Mouse (Mus musculus) hindbrain, embryonic 11.5 days (tissue): ENCODE data around the gene Edn2. TPM values are rescaled to one million over a fixed set of nuclear protein-coding genes. Genes with fewer than 3 reads are reported as not detected.

Experiments
- ATAC-seq: fragments of 200-750 bp; cut with Nextera tagmentation; 2 replicates; pipeline ENCODE4 v1.8.0; 2017; ENCODE audit warnings: mild to moderate bottlenecking, moderate TSS enrichment, moderate library complexity; ENCODE audit not compliant: low FRiP score
- DNase-seq: peaks from one replicate; pipeline ENCODE4 v3.0.0-alpha.2; 2015; ENCODE audit warnings: low spot score
- H3K27ac ChIP-seq: fragments of 300-500 bp; sonication (generic); 2 replicates; pipeline ENCODE4 v1.5.1; 2014; ENCODE audit warnings: mild to moderate bottlenecking, low read depth, low read length
- H3K27me3 ChIP-seq: fragments of 300-500 bp; sonication (generic); 2 replicates; pipeline ENCODE4 v1.6.1; 2014; ENCODE audit warnings: mild to moderate bottlenecking, low read length, moderate library complexity, mixed read lengths; ENCODE audit not compliant: control insufficient read depth, insufficient read depth
- H3K36me3 ChIP-seq: fragments of 300-500 bp; sonication (generic); 2 replicates; pipeline ENCODE4 v1.6.1; 2014; ENCODE audit warnings: mild to moderate bottlenecking, low read length, moderate library complexity, mixed read lengths; ENCODE audit not compliant: control insufficient read depth, insufficient read depth
- H3K4me1 ChIP-seq: fragments of 300-500 bp; sonication (generic); replicated peaks from 2 replicates; pipeline ENCODE4 v1.6.1; 2014; ENCODE audit warnings: low read length, mixed read lengths; ENCODE audit not compliant: control insufficient read depth, insufficient read depth
- H3K4me2 ChIP-seq: fragments of 300-500 bp; sonication (generic); replicated peaks from 2 replicates; pipeline ENCODE4 v1.6.1; 2014; ENCODE audit warnings: mild to moderate bottlenecking, low read depth, low read length
- H3K4me3 ChIP-seq: fragments of 300-500 bp; sonication (generic); 2 replicates; pipeline ENCODE4 v1.5.1; 2014; ENCODE audit warnings: low read depth, low read length
- H3K9ac ChIP-seq: fragments of 300-500 bp; sonication (generic); 2 replicates; pipeline ENCODE4 v1.6.1; 2014; ENCODE audit warnings: low read depth, low read length
- H3K9me3 ChIP-seq: fragments of 300-500 bp; sonication (generic); 2 replicates; pipeline ENCODE4 v1.6.1; 2016; ENCODE audit warnings: low read length; ENCODE audit not compliant: control insufficient read depth
- WGBS: fragments of 180-500 bp; shearing (Covaris S2); extraction: QIAGEN DNeasy Blood & Tissue Kit; methylation state at CpG from one replicate; pipeline ENCODE4 v1.1.7; 2014; 5-methylcytosine and 5-hydroxymethylcytosine counted together
- polyA plus RNA-seq: library from polyadenylated mRNA; unstranded; fragments of >200 nt; fragmentation: Nextera tagmentation; extraction: Ambion mirVana; gene quantifications from 2 replicates; pipeline ENCODE4 v1.2.1, GENCODE M21; 2014

Edn2 gene
- polyA plus RNA-seq: not detected in 2 replicates

GRCm38 (mm10) chr4:120161166-120161949 is at the start of gene Edn2:
Edn2 (plus strand) TSS chr4:120161206.
- DNase-seq (no peak), ATAC-seq (no peak)
- Histone ChIP-seq H3K4me2 (no peak within 1 kb of the TSS), H3K4me1 (no peaks in the 10 kb centered on the region), H3K36me3 (no peaks in the 10 kb centered on the region), H3K27ac (no peak within 1 kb of the TSS), H3K27me3 (peaks cover 6% of the 10 kb centered on the region; the same call in 1 of the 2 replicates), H3K9ac (no peak within 1 kb of the TSS), H3K9me3 (no peaks in the 10 kb centered on the region), H3K4me3 (no peak within 1 kb of the TSS)
- WGBS: 38% methylated on average over 29 of the region's 29 CpGs

DNA sequence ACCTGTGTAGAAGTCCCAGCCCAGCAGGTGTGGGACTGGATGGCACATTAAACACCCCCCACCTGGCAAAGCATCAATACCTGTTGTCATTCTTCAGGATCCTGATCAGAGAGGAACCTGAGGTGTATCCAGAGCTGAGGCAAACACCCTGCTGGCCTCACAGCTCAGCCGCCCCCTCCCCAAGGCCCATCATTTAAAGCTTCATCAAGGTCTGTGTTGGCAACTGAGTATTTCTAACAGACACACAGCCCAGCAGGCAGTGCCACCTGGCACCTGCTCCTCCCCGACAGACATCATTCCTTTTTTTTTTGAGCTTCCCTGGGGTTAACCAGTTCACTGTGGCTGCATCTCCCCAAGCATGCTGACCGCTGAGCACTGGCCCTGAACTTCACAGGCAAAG is 45.5 kb upstream of the Edn2 start:
- no peaks in the 10 kb centered on the region for H3K4me1 ChIP-seq
- no peak for DNase-seq
- 91% methylated on average over 3 of the region's 3 CpGs for WGBS
- H3K27ac ChIP-seq: no peak overlapping the region
- no peak overlapping the region for H3K9ac ChIP-seq
- no peak overlapping the region for H3K4me2 ChIP-seq
- no peaks in the 10 kb centered on the region for H3K27me3 ChIP-seq
- H3K4me3 ChIP-seq: no peak overlapping the region
- H3K9me3 ChIP-seq: no peaks in the 10 kb centered on the region
- ATAC-seq: no peak
- H3K36me3 ChIP-seq: no peaks in the 10 kb centered on the region

DNA sequence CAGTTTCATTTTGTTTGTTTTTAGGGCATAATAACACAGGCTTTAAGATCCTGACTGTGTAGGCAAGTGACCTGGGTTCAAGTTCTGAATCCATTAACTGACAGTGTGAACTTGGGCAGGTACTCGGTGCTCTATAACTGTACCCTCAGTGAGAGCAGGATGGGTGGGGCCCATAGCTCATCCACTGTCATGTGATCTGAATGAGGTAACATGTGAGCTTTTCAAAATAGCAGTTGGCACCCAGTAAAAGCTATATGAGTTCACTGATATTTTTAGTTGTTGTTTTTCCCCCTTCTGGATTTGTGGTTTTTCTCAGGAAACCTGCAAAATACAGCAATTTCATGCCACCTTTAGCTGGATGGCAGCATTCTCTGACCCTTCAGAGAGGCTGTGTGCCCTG is 44.7 kb upstream of the Edn2 start:
- no peaks in the 10 kb centered on the region for H3K36me3 ChIP-seq
- H3K27ac ChIP-seq: no peak overlapping the region
- DNase-seq (no peak), ATAC-seq (no peak)
- H3K4me1 ChIP-seq: no peaks in the 10 kb centered on the region
- H3K4me2 ChIP-seq: no peak overlapping the region
- H3K27me3 ChIP-seq: no peaks in the 10 kb centered on the region
- 88% methylated on average over 1 of the region's 1 CpGs for WGBS
- H3K9ac ChIP-seq: no peak overlapping the region
- H3K9me3 ChIP-seq: no peaks in the 10 kb centered on the region
- H3K4me3 ChIP-seq: no peak overlapping the region

DNA sequence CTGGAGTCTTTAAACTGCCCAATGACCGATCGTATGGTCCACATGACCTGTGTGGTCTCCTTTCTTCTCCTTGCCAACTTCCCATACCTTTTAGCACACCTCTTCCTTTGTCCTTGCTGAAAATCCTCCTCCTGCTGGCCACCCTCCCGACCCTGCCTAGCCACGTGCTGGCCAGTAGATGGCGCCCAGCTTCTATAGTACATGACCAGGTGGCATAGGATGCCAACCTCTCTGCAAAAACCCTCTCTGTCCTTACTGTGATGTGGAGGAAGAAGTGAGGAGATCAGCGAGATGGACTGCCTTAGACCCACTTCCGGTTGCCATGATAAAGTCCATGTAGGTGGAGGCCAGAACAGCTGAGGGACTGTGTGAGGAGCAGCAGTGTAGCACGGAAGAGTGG is 40.7 kb upstream of the Edn2 start:
- no peak overlapping the region for H3K4me3 ChIP-seq
- peak; percentile 63 for DNase-seq
- WGBS: 39% methylated on average over 8 of the region's 8 CpGs
- no peak overlapping the region for H3K27ac ChIP-seq
- no peaks in the 10 kb centered on the region for H3K36me3 ChIP-seq
- H3K4me1 ChIP-seq: no peaks in the 10 kb centered on the region
- no peak for ATAC-seq
- no peak overlapping the region for H3K9ac ChIP-seq
- H3K27me3 ChIP-seq: no peaks in the 10 kb centered on the region
- H3K4me2 ChIP-seq: no peak overlapping the region
- no peaks in the 10 kb centered on the region for H3K9me3 ChIP-seq

GRCm38 (mm10) chr4:120124656-120125055 is 36.4 kb upstream of the Edn2 start:
- ATAC-seq: no peak
- Histone ChIP-seq H3K27me3 (no peaks in the 10 kb centered on the region), H3K27ac (no peak overlapping the region), H3K4me2 (no peak overlapping the region), H3K9me3 (no peaks in the 10 kb centered on the region), H3K9ac (no peak overlapping the region), H3K36me3 (no peaks in the 10 kb centered on the region), H3K4me3 (no peak overlapping the region), H3K4me1 (no peaks in the 10 kb centered on the region)
- no peak for DNase-seq
- WGBS: 83% methylated on average over 6 of the region's 6 CpGs

DNA sequence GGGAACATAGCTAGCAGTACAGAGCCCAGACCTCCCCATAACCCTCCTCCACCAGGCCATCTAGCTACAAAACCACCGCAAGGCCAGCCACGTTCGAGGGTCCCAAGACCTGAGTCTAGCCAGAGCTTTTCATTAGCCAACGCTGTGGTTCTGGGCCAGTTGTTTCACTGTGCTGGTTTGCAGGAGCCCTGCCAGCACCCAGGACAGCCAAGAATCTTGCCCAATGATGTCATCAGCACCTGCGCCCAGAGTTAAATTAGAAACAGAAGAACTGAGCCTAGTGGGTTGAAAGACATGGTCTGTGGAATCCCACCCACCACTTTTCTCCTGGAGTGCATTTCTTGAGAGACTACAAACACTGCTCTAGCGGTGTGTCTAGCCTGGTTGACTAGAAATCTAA is 35.0 kb upstream of the Edn2 start:
- Histone ChIP-seq H3K36me3 (no peaks in the 10 kb centered on the region), H3K9ac (no peak overlapping the region), H3K4me2 (no peak overlapping the region), H3K27me3 (no peaks in the 10 kb centered on the region), H3K27ac (no peak overlapping the region), H3K9me3 (no peaks in the 10 kb centered on the region), H3K4me3 (no peak overlapping the region), H3K4me1 (no peaks in the 10 kb centered on the region)
- DNase-seq (no peak), ATAC-seq (no peak)
- 95% methylated on average over 6 of the region's 6 CpGs for WGBS

GRCm38 (mm10) chr4:120127333-120127732 is 33.7 kb upstream of the Edn2 start:
- Histone ChIP-seq H3K27ac (no peak overlapping the region), H3K4me2 (no peak overlapping the region), H3K9me3 (no peaks in the 10 kb centered on the region), H3K4me1 (no peaks in the 10 kb centered on the region), H3K36me3 (no peaks in the 10 kb centered on the region), H3K9ac (no peak overlapping the region), H3K4me3 (no peak overlapping the region), H3K27me3 (no peaks in the 10 kb centered on the region)
- DNase-seq (no peak), ATAC-seq (no peak)
- 90% methylated on average over 3 of the region's 3 CpGs for WGBS

DNA sequence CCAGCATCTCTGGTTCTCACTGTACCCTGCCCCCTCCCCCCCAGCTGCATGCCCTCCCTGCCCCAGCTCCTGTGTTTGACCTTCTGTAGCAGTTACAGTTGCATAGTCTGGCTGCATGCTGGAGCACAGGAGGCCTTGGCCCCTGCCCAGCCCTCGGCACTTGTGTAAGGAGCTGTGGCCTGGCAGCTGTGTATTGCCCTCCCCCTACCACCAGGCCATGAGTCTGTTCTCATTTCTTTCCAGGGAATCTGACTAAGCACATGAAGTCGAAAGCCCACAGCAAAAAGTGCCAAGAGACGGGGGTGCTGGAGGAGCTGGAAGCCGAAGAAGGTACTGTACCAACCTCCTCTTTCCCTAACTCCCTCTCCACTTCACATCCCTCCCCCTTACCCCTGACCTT is 33.0 kb upstream of the Edn2 start:
- ATAC-seq: no peak

GRCm38 (mm10) chr4:120129233-120129885 is 31.6 kb upstream of the Edn2 start:
- no peak overlapping the region for H3K27ac ChIP-seq
- H3K4me3 ChIP-seq: no peak overlapping the region
- 46% methylated on average over 4 of the region's 4 CpGs for WGBS
- no peaks in the 10 kb centered on the region for H3K27me3 ChIP-seq
- no peaks in the 10 kb centered on the region for H3K36me3 ChIP-seq
- H3K9ac ChIP-seq: no peak overlapping the region
- ATAC-seq (peak; percentile 70; the same call in 1 of the 2 replicates), DNase-seq (peak; percentile 69)
- no peaks in the 10 kb centered on the region for H3K4me1 ChIP-seq
- H3K4me2 ChIP-seq: no peak overlapping the region
- no peaks in the 10 kb centered on the region for H3K9me3 ChIP-seq

More for the DNA sequence above, 33.0 kb upstream of the Edn2 start:
- H3K9me3 ChIP-seq: no peaks in the 10 kb centered on the region
- H3K9ac ChIP-seq: no peak overlapping the region
- H3K4me2 ChIP-seq: no peak overlapping the region
- H3K4me1 ChIP-seq: no peaks in the 10 kb centered on the region
- DNase-seq: no peak
- no peak overlapping the region for H3K4me3 ChIP-seq
- H3K27me3 ChIP-seq: no peaks in the 10 kb centered on the region
- no peak overlapping the region for H3K27ac ChIP-seq
- 91% methylated on average over 4 of the region's 4 CpGs for WGBS
- no peaks in the 10 kb centered on the region for H3K36me3 ChIP-seq
